Mouse (Mus musculus) liver, embryonic 16.5 days (tissue): ENCODE data around the gene Phf14. TPM values are rescaled to one million over a fixed set of nuclear protein-coding genes. Genes with fewer than 3 reads are reported as not detected.
A peak's percentile ranks its signal among the peaks of the same experiment; 100 is the strongest.

Experiments
- ATAC-seq: fragments of 200-750 bp; cut with Nextera tagmentation; 2 replicates; pipeline ENCODE4 v1.8.0; 2017; ENCODE audit warnings: low read depth, mild to moderate bottlenecking, moderate number of reproducible peaks, moderate library complexity
- H3K27ac ChIP-seq: fragments of 300-500 bp; sonication (generic); 2 replicates; pipeline ENCODE4 v1.5.1; 2014; ENCODE audit warnings: mild to moderate bottlenecking, low read length
- H3K27me3 ChIP-seq: fragments of 300-500 bp; sonication (generic); 2 replicates; pipeline ENCODE4 v1.6.1; 2014; ENCODE audit warnings: low read depth, low read length, mixed read lengths; ENCODE audit not compliant: control insufficient read depth, insufficient read depth
- H3K36me3 ChIP-seq: fragments of 300-500 bp; sonication (generic); 2 replicates; pipeline ENCODE4 v1.6.1; 2014; ENCODE audit warnings: mild to moderate bottlenecking; ENCODE audit not compliant: control insufficient read depth, insufficient read depth
- H3K4me1 ChIP-seq: fragments of 300-500 bp; sonication (generic); 2 replicates; pipeline ENCODE4 v1.6.1; 2014; ENCODE audit warnings: low read depth, low read length, mixed read lengths; ENCODE audit not compliant: control insufficient read depth
- H3K4me2 ChIP-seq: fragments of 300-500 bp; sonication (generic); 2 replicates; pipeline ENCODE4 v1.6.1; 2014; ENCODE audit warnings: low read depth, low read length, mixed read lengths
- H3K4me3 ChIP-seq: fragments of 300-500 bp; sonication (generic); 2 replicates; pipeline ENCODE4 v1.5.1; 2014; ENCODE audit warnings: low read depth, mild to moderate bottlenecking, low read length
- H3K9ac ChIP-seq: fragments of 300-500 bp; sonication (generic); 2 replicates; pipeline ENCODE4 v1.6.1; 2014; ENCODE audit warnings: low read depth, low read length
- H3K9me3 ChIP-seq: fragments of 300-500 bp; sonication (generic); replicated peaks from 2 replicates; pipeline ENCODE4 v1.6.1; 2016; ENCODE audit warnings: low read length; ENCODE audit not compliant: control insufficient read depth
- WGBS: fragments of 180-500 bp; shearing (Covaris S2); extraction: QIAGEN DNeasy Blood & Tissue Kit; methylation state at CpG from one replicate; pipeline ENCODE4 v1.1.7; 2014; ENCODE audit not compliant: insufficient replicate concordance; 5-methylcytosine and 5-hydroxymethylcytosine counted together
- polyA plus RNA-seq: library from polyadenylated mRNA; unstranded; fragments of >200 nt; fragmentation: Nextera tagmentation; extraction: Ambion mirVana; gene quantifications from 2 replicates; pipeline ENCODE4 v1.2.1, GENCODE M21; 2015

Gene Phf14
- polyA plus RNA-seq, 1 experiment from 2014 or later, result 11.7 TPM

DNA sequence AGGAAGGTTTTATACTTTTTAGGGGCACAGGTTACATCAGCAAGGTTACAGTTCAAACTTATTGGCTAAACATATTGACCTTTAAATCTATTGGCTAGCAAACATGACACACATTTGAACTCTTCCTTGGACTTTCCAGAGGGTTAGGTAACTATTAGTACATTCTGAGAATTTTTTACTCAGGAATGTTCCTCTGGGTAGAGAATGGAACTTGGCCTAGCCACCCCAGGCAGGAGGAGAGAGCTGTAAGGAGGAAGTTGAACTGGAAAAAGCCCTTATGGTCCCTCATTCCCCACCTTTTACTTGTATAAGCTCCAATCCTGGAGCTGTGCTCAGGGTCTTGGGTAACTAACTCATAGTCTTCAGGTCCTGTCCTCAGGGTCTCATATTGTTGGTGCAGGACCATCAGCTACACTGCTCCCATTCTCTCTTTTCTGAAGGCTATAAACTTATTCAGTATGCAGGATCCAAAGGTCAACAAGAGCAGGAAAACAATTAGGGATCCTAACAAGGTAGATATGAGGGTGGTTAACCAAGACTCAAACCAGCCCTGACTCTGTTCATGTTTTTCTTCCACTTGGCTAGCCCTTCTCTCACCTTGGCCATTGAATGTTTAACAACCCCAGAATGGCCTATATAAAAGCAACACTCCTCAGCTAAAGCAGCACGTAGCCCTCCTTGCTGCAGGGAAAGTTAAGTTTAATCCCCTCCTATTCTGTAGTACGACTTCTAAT is 119.4 kb downstream of the Phf14 start:
- Histone ChIP-seq H3K9me3 (no peaks in the 10 kb centered on the region), H3K36me3 (no peaks in the 10 kb centered on the region), H3K27me3 (no peaks in the 10 kb centered on the region), H3K4me3 (no peak overlapping the region), H3K4me2 (no peak overlapping the region), H3K9ac (no peak overlapping the region), H3K27ac (no peak overlapping the region), H3K4me1 (no peaks in the 10 kb centered on the region)
- WGBS, result 81% methylated on average over 2 of the region's 2 CpGs
- no peak for ATAC-seq

DNA sequence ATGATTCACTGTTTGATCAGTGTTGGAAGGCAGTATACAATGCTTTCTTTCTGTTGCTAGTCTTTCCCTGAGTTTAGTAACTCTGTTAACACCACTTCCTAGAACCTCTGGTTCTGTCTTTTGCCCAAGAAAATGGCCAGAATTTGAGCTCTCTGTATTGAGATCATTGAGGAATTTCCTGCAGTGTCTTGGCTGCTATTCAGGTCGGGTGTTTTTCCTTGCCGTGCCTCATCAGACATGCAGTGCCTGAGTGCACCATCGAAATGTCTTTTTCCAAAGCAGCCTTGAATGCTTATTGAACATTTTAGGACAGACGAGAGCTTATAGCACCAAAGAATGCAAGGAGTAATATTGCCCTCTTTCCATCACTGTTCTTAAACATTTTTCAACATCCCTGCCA is 127.0 kb downstream of the Phf14 start:
- Histone ChIP-seq H3K4me1 (no peaks in the 10 kb centered on the region), H3K4me3 (no peak overlapping the region), H3K27ac (no peak overlapping the region), H3K9ac (no peak overlapping the region), H3K27me3 (no peaks in the 10 kb centered on the region), H3K9me3 (no peaks in the 10 kb centered on the region), H3K36me3 (no peaks in the 10 kb centered on the region), H3K4me2 (no peak overlapping the region)
- no peak for ATAC-seq
- 70% methylated on average over 4 of the region's 4 CpGs for whole genome bisulfite sequencing

DNA sequence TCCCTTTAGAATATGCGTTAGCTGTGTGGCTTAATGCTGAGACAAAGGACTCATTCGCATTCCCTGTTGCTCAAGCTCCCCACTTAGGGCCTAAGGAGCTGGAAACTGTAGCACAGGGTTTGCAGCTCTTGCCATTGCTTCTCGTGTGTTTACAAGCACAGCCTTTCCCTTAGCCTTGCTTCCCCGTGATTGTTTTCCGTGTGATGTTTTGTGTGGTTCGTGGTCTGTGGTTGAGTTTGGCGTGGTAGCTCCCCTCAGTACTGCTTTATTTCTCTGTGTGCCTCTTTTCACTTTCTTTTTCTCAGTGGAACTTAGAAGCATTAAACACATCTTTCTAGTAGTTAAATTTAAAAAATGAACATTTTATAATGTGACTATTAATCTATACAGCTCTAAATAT is 130.7 kb downstream of the Phf14 start:
- no peaks in the 10 kb centered on the region for H3K4me1 ChIP-seq
- no peak overlapping the region for H3K4me3 ChIP-seq
- no peak overlapping the region for H3K4me2 ChIP-seq
- no peak overlapping the region for H3K9ac ChIP-seq
- H3K27ac ChIP-seq, result no peak overlapping the region
- no peaks in the 10 kb centered on the region for H3K27me3 ChIP-seq
- H3K36me3 ChIP-seq, result no peaks in the 10 kb centered on the region
- WGBS, result 50% methylated on average over 7 of the region's 7 CpGs
- no peak for ATAC-seq
- no peaks in the 10 kb centered on the region for H3K9me3 ChIP-seq

DNA sequence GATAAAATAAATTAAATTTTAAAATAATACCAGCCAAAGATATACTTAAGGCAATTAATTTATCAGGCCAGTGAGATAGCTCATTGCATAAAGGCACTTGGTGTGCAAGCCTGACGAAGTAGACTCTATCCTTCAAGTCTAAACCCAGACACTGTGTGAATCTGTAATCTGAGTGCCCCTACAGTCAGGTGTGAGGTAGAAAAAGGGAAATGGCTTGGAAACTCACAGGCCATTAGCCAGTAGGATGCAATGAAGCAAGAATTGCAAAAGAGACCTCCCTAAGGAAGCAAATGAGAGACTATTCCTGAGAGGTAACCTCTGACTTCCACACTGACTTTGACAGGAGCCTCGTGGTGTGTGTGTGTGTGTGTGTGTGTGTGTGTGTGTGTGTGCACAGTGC is 145.3 kb downstream of the Phf14 start:
- Histone ChIP-seq H3K9me3 (no peaks in the 10 kb centered on the region), H3K4me2 (no peak overlapping the region), H3K27ac (no peak overlapping the region), H3K4me1 (no peaks in the 10 kb centered on the region), H3K9ac (no peak overlapping the region), H3K4me3 (no peak overlapping the region), H3K36me3 (no peaks in the 10 kb centered on the region; the same call in 1 of the 2 replicates), H3K27me3 (no peaks in the 10 kb centered on the region)
- 56% methylated on average over 2 of the region's 2 CpGs for WGBS
- ATAC-seq, result no peak

DNA sequence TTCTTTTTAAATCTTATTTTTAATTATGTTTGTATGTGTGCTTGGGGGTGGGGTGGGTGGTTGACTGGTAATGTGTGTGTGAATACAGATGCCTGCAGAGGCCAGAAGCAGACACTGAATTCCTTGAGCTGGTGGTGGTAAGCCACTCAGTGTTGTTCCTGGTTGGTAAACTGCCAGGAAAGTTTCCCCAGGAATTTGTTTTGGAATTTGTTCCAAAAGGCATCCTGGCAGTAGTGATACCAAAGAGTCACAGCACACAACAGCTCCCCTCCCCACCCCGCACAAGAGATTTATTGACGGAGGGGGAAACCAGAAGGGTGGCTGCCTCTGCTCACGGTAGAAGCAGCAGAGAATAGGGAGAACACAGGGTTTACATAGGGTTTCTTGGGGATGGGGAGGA is 146.5 kb downstream of the Phf14 start:
- 67% methylated on average over 3 of the region's 3 CpGs for WGBS
- no peak overlapping the region for H3K4me2 ChIP-seq
- 0 out of 2 replicates have a peak, but pooled peaks have one; percentile 11 for ATAC-seq
- no peaks in the 10 kb centered on the region for H3K27me3 ChIP-seq
- H3K9me3 ChIP-seq, result no peaks in the 10 kb centered on the region
- no peaks in the 10 kb centered on the region for H3K4me1 ChIP-seq
- H3K4me3 ChIP-seq, result no peak overlapping the region
- H3K9ac ChIP-seq, result no peak overlapping the region
- H3K27ac ChIP-seq, result no peak overlapping the region
- no peaks in the 10 kb centered on the region for H3K36me3 ChIP-seq

DNA sequence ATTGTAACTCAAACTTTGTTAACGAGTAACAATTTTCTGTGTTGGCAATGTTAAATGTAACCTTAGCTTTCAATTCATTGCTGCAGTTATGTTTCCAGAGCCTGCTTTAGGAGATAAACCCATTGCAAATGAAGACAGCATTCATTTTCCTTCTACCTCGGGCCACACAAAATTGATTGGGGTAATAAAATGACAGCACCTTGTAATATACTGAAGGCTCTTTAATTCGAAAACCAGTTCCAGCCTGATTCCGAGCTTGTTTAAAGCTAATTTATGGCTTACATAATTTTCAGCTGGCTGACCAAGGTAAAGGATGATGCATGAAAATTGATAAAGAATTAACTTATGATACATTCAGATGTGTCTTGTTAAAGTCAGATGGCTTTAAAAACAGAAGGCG is 151.1 kb downstream of the Phf14 start:
- no peak overlapping the region for H3K4me3 ChIP-seq
- H3K9me3 ChIP-seq, result no peaks in the 10 kb centered on the region
- WGBS, result 75% methylated on average over 5 of the region's 5 CpGs
- no peaks in the 10 kb centered on the region for H3K36me3 ChIP-seq
- no peak overlapping the region for H3K27ac ChIP-seq
- H3K4me2 ChIP-seq, result no peak overlapping the region
- no peaks in the 10 kb centered on the region for H3K4me1 ChIP-seq
- no peak for ATAC-seq
- no peak overlapping the region for H3K9ac ChIP-seq
- H3K27me3 ChIP-seq, result no peaks in the 10 kb centered on the region

DNA sequence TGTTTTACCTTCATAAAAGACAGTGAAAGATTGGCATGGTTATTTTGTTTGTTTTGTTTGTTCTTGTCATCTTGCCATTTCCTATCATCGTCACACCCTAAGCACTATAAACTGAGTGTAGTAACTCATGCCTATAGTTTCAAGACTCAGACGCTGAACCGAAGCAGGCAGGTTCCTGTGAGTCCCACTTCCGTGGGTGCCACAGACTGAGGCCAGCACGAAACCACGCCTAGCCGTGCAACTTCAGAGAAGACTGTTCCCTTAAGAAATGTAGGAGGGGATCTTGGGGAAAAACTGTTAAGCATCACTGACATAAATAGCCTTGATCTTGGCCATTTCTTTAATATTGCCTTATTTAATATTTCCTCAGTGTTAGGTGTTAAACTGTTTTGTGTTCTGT is 152.4 kb downstream of the Phf14 start:
- no peak overlapping the region for H3K4me3 ChIP-seq
- no peaks in the 10 kb centered on the region for H3K36me3 ChIP-seq
- H3K4me2 ChIP-seq, result no peak overlapping the region
- no peak overlapping the region for H3K9ac ChIP-seq
- H3K4me1 ChIP-seq, result no peaks in the 10 kb centered on the region
- H3K27me3 ChIP-seq, result no peaks in the 10 kb centered on the region
- 43% methylated on average over 7 of the region's 7 CpGs for WGBS
- ATAC-seq, result no peak
- no peaks in the 10 kb centered on the region for H3K9me3 ChIP-seq
- H3K27ac ChIP-seq, result no peak overlapping the region

DNA sequence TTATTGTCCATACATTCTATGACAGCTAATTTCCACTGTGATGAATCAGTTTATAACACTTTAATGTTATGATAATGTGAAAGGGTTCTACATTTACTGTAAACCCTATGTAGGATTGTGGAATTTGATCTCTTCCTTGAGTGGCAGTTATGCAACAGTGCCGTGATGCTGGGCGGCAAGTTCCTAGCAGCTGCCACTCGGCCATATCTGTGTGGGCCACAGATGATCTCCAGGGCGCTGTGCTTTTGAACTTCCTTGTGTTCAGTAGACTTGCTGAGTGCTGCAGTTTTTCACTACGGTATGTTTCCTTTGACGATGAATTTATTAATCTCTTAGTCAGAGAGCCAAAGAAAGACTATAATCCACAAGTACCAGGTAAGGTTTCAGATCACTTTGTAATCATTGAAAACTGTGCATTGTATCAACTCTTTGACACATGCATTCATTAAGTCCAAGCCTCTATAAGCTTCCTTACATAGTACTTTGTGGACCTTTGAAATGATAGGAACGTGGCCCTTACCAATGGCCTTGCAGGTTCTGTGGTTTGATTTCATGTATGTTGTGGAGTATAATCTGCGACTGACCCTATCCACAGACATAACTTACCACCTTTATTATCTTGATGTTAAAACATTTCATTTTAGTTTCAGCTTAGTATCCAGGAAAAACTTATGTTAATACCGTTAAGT is 153.0 kb downstream of the Phf14 start:
- 43% methylated on average over 9 of the region's 9 CpGs for WGBS

DNA sequence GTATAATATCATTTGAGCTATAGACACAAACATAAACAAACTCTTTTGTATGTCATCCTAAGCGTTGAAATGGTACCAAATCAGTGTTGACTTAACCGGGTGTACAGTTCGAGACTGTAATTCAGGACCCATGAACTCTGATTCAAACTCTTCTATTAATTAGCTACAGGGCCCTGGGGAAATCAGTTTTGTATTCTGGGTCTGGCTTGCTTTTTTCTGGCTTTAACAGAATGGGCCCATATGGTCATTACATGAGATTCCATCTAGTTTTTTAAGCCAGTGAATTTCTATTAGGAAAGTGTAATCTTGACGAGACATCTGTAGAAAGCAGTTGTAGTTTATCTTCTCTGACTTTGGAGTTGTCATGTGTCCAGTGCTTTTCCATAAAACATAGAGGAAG is 160.3 kb downstream of the Phf14 start:
- Histone ChIP-seq H3K27ac (no peak overlapping the region), H3K36me3 (no peaks in the 10 kb centered on the region), H3K9ac (no peak overlapping the region), H3K4me3 (no peak overlapping the region), H3K4me1 (no peaks in the 10 kb centered on the region), H3K9me3 (no peaks in the 10 kb centered on the region), H3K4me2 (no peak overlapping the region), H3K27me3 (no peaks in the 10 kb centered on the region)
- ATAC-seq, result no peak
- 79% methylated on average over 4 of the region's 4 CpGs for WGBS

More for the DNA sequence above, 153.0 kb downstream of the Phf14 start:
- no peak overlapping the region for H3K4me3 ChIP-seq
- no peaks in the 10 kb centered on the region for H3K4me1 ChIP-seq
- H3K27me3 ChIP-seq, result no peaks in the 10 kb centered on the region
- peak; percentile 30; the same call in 1 of the 2 replicates for ATAC-seq
- no peaks in the 10 kb centered on the region for H3K9me3 ChIP-seq
- no peaks in the 10 kb centered on the region for H3K36me3 ChIP-seq
- no peak overlapping the region for H3K4me2 ChIP-seq
- H3K9ac ChIP-seq, result no peak overlapping the region
- H3K27ac ChIP-seq, result no peak overlapping the region
